Mouse (Mus musculus) intestine, embryonic 16.5 days (tissue): ENCODE data around the gene Slc5a11. TPM values are rescaled to one million over a fixed set of nuclear protein-coding genes. Genes with fewer than 3 reads are reported as not detected.

ENCODE experiments used
- ATAC-seq: fragments of 200-750 bp; cut with Nextera tagmentation; 2 replicates; pipeline ENCODE4 v1.8.0; 2017; ENCODE audit warnings: moderate TSS enrichment, moderate library complexity
- H3K27ac ChIP-seq: fragments of 300-500 bp; sonication (generic); 2 replicates; pipeline ENCODE4 v1.5.1; 2014; ENCODE audit warnings: mild to moderate bottlenecking, low read length
- H3K27me3 ChIP-seq: fragments of 300-500 bp; sonication (generic); replicated peaks from 2 replicates; pipeline ENCODE4 v1.6.1; 2014; ENCODE audit warnings: low read length, control low read depth, mixed read lengths; ENCODE audit not compliant: control insufficient read depth, insufficient read depth
- H3K36me3 ChIP-seq: fragments of 300-500 bp; sonication (generic); 2 replicates; pipeline ENCODE4 v1.6.1; 2014; ENCODE audit warnings: low read length, control low read depth; ENCODE audit not compliant: control insufficient read depth, insufficient read depth
- H3K4me1 ChIP-seq: fragments of 300-500 bp; sonication (generic); 2 replicates; pipeline ENCODE4 v1.6.1; 2014; ENCODE audit warnings: low read length, control low read depth, mixed read lengths; ENCODE audit not compliant: control insufficient read depth, insufficient read depth
- H3K4me2 ChIP-seq: fragments of 300-500 bp; sonication (generic); 2 replicates; pipeline ENCODE4 v1.6.1; 2014; ENCODE audit warnings: low read depth, low read length, control low read depth
- H3K4me3 ChIP-seq: fragments of 300-500 bp; sonication (generic); 2 replicates; pipeline ENCODE4 v1.5.1; 2014; ENCODE audit warnings: mild to moderate bottlenecking, low read length
- H3K9ac ChIP-seq: fragments of 300-500 bp; sonication (generic); 2 replicates; pipeline ENCODE4 v1.6.1; 2014; ENCODE audit warnings: low read depth, low read length
- H3K9me3 ChIP-seq: fragments of 300-500 bp; sonication (generic); 2 replicates; pipeline ENCODE4 v1.6.1; 2016; ENCODE audit warnings: low read length, control low read depth; ENCODE audit not compliant: control insufficient read depth
- WGBS: fragments of 180-500 bp; shearing (Covaris S2); extraction: QIAGEN DNeasy Blood & Tissue Kit; methylation state at CpG from one replicate; pipeline ENCODE4 v1.1.7; 2014; 5-methylcytosine and 5-hydroxymethylcytosine counted together
- polyA plus RNA-seq: library from polyadenylated mRNA; unstranded; fragments of >200 nt; fragmentation: Nextera tagmentation; extraction: Ambion mirVana; gene quantifications from 2 replicates; pipeline ENCODE4 v1.2.1, GENCODE M21; 2015

Slc5a11 gene
- polyA plus RNA-seq, 1 experiment from 2014 or later: 25.3 TPM

DNA sequence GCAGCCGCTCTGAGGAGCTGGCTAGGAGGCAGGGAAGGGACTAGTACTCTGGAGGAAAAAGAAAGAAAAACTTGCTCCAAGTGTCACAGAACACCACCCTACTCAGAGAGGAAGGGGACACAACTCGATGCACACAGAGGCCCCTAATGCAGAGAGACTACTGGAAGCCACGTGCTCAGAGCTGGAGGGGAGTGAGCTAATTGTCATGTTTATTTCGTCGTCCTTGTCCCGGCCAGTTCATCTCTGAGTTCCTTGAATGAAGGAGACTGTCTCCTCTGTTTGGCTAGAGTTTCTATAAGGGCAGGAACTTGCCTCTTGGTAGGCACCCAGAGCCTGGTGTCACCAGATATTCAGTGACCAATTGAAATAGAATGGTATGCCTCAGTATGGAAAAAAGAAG, 36.8 kb downstream of the Slc5a11 start:
- Histone ChIP-seq H3K27me3 (no peaks in the 10 kb centered on the region), H3K4me1 (peaks cover 5% of the 10 kb centered on the region), H3K36me3 (no peaks in the 10 kb centered on the region), H3K9ac (no peak overlapping the region), H3K9me3 (no peaks in the 10 kb centered on the region), H3K27ac (no peak overlapping the region), H3K4me2 (no peak overlapping the region), H3K4me3 (no peak overlapping the region)
- no peak for ATAC-seq
- 54% methylated on average over 6 of the region's 6 CpGs for WGBS

DNA sequence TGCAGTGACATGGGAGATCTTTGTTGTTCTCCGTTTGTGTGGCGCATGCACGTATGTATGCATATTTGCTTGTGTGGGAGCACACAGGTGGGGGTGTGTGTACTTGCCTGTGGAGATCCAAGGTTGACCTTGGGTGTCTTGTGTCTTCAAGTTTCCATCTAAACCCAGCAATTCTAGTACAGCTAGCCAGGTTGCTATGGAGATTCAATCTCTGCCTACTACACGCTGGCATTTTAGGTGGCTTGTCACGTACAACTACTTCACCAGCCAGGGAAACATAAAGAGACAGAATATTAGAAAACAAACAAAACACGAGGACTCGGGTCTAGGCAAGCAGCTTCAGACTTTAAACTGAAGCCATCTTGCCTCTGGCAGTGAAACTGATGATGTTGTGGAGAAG, 38.8 kb downstream of the Slc5a11 start:
- Histone ChIP-seq H3K4me2 (no peak overlapping the region), H3K9me3 (no peaks in the 10 kb centered on the region), H3K27me3 (no peaks in the 10 kb centered on the region), H3K9ac (no peak overlapping the region), H3K27ac (no peak overlapping the region), H3K36me3 (no peaks in the 10 kb centered on the region), H3K4me1 (peaks cover under 1% of the 10 kb centered on the region; the same call in 1 of the 2 replicates), H3K4me3 (no peak overlapping the region)
- WGBS: 83% methylated on average over 7 of the region's 7 CpGs
- no peak for ATAC-seq

DNA sequence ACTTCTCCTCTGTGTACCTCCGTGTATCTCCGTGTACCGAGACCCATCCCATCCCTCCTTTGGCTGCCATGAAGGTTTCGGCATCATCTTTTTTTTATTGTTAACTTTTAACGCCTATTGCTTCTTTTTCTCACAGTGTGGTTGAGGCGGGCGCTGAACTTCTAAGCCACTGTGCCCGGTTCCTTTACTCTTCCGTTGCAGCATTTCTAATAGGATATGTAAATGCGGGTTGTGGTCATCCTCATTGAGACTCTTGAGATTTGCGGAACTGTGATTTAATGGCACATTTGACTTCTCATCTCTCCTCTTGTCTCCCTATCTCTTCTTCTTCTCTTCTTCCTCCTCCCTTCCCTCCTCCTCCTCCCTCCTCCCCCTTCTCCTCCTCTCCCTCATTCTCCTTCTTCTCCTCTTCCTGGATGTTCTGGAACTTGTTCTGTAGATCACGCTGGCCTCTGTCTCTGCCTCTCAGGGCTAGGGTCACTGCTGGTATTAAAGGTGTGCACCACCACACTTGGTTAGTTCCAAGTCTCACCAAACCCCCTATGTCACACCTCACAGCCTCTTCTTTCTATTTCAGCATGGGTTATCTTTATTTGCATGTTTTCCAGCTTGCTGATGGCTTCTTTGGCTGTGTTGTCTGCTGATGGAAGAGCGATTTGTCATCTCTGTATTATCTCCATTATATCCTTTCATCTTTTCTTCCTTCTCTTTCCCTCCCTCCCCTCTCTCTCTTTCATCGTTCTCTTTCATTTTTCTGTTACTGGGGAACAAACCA, 39.8 kb downstream of the Slc5a11 start:
- Histone ChIP-seq H3K36me3 (no peaks in the 10 kb centered on the region), H3K4me2 (no peak overlapping the region), H3K9me3 (no peaks in the 10 kb centered on the region), H3K27me3 (no peaks in the 10 kb centered on the region), H3K9ac (no peak overlapping the region), H3K27ac (no peak overlapping the region), H3K4me3 (no peak overlapping the region), H3K4me1 (no peaks in the 10 kb centered on the region)
- WGBS: 86% methylated on average over 14 of the region's 14 CpGs
- no peak for ATAC-seq

DNA sequence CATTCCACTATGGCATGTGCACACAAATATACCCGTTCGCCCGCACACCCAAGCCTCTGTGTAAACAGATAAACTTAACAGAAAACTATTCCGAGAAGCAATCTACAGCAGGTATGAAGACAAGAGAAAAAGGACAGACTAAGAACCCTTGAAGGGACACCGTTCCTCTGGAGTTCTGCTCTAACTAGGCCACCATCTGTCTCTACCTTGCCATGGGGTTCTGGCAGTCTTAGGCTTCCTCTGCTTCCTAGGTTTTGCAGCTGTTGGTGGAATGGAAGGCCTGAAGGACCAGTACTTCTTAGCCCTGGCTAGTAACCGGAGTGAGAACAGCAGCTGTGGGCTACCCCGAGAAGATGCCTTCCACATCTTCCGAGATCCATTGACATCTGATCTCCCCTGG, 43.5 kb downstream of the Slc5a11 start:
- WGBS: 69% methylated on average over 8 of the region's 8 CpGs
- Histone ChIP-seq H3K36me3 (no peaks in the 10 kb centered on the region), H3K9ac (no peak overlapping the region), H3K9me3 (no peaks in the 10 kb centered on the region), H3K4me3 (no peak overlapping the region), H3K4me1 (no peaks in the 10 kb centered on the region), H3K27me3 (no peaks in the 10 kb centered on the region), H3K4me2 (no peak overlapping the region), H3K27ac (no peak overlapping the region)
- ATAC-seq: no peak

DNA sequence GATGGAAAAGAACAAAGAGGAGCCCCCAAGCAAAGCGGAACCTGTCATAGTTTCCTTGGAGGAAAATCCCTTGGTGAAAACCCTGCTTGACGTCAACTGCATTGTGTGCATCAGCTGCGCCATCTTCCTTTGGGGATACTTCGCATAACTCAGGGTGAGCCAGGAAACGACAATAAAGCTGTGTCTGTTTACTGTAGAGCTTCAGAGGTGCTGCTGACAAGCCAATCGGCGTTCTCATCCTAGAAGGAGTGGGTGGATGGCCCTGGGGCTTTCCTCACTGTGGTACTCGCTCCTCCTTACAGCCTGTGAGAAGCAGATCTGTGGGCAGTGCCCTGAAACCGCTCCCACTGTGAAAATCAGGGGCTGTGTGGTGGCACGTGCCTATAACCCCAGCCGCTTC, 58.5 kb downstream of the Slc5a11 start:
- Histone ChIP-seq H3K27ac (no peak overlapping the region), H3K4me1 (no peaks in the 10 kb centered on the region), H3K27me3 (no peaks in the 10 kb centered on the region), H3K36me3 (0 out of 2 replicates have a peak, but pooled peaks cover 3% of the 10 kb centered on the region), H3K9me3 (no peaks in the 10 kb centered on the region), H3K9ac (no peak overlapping the region), H3K4me2 (no peak overlapping the region), H3K4me3 (no peak overlapping the region)
- WGBS: 62% methylated on average over 11 of the region's 11 CpGs
- no peak for ATAC-seq

DNA sequence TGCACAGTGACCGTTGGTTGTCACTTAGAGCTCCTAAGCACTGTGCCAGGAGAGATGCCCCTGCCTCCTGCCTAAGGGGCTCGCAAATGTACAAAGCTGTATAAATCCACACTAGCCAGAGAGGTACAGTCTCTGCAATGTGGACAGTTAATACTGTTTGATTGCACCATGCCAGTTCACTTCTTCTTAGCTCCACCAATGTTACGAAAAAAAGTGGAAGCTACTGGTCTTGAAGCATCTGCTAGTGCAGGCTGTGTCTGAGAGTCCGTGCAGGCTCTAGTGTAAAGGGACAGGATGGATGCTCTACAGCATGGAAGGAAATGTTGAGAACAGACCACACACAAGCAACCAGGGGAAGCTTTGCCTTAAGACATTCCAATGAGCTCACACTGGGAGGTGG, 62.0 kb downstream of the Slc5a11 start:
- no peak overlapping the region for H3K9ac ChIP-seq
- H3K4me2 ChIP-seq: no peak overlapping the region
- no peaks in the 10 kb centered on the region for H3K4me1 ChIP-seq
- ATAC-seq: no peak
- peaks cover 11% of the 10 kb centered on the region; the same call in 1 of the 2 replicates for H3K36me3 ChIP-seq
- no peaks in the 10 kb centered on the region for H3K27me3 ChIP-seq
- WGBS: 81% methylated on average over 4 of the region's 4 CpGs
- H3K4me3 ChIP-seq: no peak overlapping the region
- no peak overlapping the region for H3K27ac ChIP-seq
- no peaks in the 10 kb centered on the region for H3K9me3 ChIP-seq

DNA sequence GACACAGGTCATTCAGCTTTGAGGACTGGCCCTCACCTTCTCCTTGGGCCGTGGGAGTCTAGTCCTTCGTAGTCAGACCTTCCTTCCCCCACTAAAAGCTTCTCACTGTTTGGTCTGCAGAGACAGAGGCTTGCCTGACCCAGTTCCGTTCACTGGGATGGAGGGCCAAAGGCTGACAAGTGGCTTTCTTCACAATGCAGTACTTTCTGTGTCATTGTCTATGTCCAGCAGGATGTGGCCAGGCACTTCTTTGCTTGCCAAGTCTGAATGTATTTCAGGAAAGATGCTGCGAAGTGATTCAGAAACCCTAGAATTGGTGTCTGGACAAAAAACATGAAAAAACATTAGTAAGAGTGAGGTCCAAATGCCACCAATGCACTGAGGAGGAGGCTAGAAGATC, 65.2 kb downstream of the Slc5a11 start:
- H3K4me2 ChIP-seq: no peak overlapping the region
- no peaks in the 10 kb centered on the region for H3K9me3 ChIP-seq
- no peaks in the 10 kb centered on the region for H3K27me3 ChIP-seq
- peaks cover 14% of the 10 kb centered on the region; the same call in 1 of the 2 replicates for H3K36me3 ChIP-seq
- no peak overlapping the region for H3K4me3 ChIP-seq
- WGBS: 93% methylated on average over 4 of the region's 4 CpGs
- no peak for ATAC-seq
- no peaks in the 10 kb centered on the region for H3K4me1 ChIP-seq
- H3K9ac ChIP-seq: no peak overlapping the region
- H3K27ac ChIP-seq: no peak overlapping the region

DNA sequence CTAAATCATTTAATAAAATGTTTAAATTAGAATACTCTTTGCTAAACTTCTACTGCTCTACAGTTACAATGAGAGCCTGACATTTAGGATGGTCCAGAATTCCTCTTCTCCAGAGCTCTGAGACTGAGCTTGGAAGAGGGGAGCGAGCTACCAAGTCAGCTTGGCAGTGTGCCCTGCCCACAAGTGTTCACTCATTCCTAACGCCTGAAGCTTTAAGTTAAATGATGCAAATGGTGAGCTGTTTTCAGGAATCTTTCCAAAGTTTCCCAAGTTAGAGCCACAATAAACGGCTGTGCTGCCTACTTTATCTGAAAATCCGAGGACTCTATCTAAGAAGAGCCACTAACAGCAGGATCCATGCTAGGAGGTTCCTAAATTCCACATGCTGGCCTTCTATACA, 69.2 kb downstream of the Slc5a11 start:
- no peak overlapping the region for H3K4me2 ChIP-seq
- H3K4me1 ChIP-seq: no peaks in the 10 kb centered on the region
- ATAC-seq: no peak
- peaks cover 6% of the 10 kb centered on the region; the same call in 1 of the 2 replicates for H3K36me3 ChIP-seq
- no peaks in the 10 kb centered on the region for H3K9me3 ChIP-seq
- H3K27me3 ChIP-seq: no peaks in the 10 kb centered on the region
- H3K4me3 ChIP-seq: no peak overlapping the region
- no peak overlapping the region for H3K27ac ChIP-seq
- no peak overlapping the region for H3K9ac ChIP-seq
- WGBS: 74% methylated on average over 4 of the region's 4 CpGs

DNA sequence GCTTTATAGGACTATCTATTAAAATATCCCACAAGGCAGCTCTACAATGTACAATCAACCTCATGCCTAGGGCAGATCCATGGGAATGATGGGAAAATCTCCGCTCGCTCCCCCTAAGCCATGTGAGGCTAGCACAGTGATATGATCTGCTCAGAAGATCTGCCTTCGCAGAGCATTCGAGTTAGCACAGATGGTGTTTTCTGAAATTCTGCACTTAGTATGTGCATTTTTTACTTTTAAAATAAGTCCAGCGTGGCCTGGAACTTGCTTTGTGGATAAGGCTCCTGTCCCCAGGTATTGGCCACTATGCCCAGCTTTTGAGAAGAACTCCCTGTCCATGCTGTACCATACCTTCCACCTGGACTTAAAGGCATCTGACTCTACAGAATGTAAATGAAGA, 71.3 kb downstream of the Slc5a11 start:
- ATAC-seq: no peak
- H3K4me2 ChIP-seq: no peak overlapping the region
- no peaks in the 10 kb centered on the region for H3K4me1 ChIP-seq
- WGBS: 93% methylated on average over 5 of the region's 5 CpGs
- H3K4me3 ChIP-seq: no peak overlapping the region
- H3K9me3 ChIP-seq: no peaks in the 10 kb centered on the region
- H3K27ac ChIP-seq: no peak overlapping the region
- no peak overlapping the region for H3K9ac ChIP-seq
- H3K27me3 ChIP-seq: no peaks in the 10 kb centered on the region
- H3K36me3 ChIP-seq: 0 out of 2 replicates have a peak, but pooled peaks cover 4% of the 10 kb centered on the region

DNA sequence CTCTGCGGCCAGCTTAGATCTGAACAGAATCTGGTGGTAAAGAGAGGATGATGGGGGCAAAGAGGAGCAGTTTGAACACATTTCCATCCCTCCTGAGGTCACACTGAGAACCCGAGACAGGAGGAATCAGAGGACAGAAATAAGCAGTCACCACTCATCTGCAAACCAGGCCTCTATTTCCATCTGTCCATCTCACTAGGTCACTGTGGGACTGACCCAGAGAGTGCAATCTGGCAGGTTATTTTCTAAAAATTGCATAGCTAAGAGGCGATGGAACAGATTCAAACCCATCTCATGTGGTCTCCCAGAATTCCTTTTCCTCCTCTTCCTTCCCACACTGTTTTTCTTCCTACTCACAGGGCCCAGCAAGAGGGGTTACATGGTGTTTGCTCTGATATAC, 73.3 kb downstream of the Slc5a11 start:
- WGBS: 86% methylated on average over 3 of the region's 3 CpGs
- Histone ChIP-seq H3K27ac (no peak overlapping the region), H3K4me1 (no peaks in the 10 kb centered on the region), H3K4me2 (no peak overlapping the region), H3K9ac (no peak overlapping the region), H3K36me3 (peaks cover 4% of the 10 kb centered on the region; the same call in 1 of the 2 replicates), H3K9me3 (no peaks in the 10 kb centered on the region), H3K27me3 (no peaks in the 10 kb centered on the region), H3K4me3 (no peak overlapping the region)
- no peak for ATAC-seq
